ENCODE assay signal across 9 mouse cellular contexts in the genomic region with DNA sequence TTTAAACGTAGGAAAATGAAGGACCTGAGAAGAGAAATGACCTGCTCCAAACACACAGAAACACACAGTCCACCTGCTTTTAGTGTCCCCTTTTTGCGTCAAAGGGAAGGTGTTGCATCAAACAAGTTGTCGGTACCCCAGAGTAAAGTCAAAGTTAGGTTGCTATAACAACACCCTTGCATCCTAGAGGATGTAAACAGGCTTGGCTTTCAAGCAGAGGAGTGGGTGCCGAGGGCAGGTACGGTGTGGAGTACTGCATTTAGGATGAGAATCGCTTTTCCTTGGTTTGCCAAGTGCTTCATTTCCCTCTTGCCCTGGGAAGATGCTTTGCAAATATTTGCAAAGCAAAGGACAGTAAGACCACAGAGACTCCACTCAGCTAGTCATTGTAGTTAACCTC. TPM values are rescaled to one million over a fixed set of nuclear protein-coding genes. Genes with fewer than 3 reads are reported as not detected.
DNase-seq lines count a peak whose midpoint lies in the region; ATAC-seq and TF ChIP-seq lines count a peak whose summit lies in the region.
"Had no signal": no experiment of that assay in that cellular context is flagged by ENCODE, and none has a peak within 500 bp of the region (broad histone marks: within the 10 kb centered on the region; RNA-seq: fewer than 3 reads in every experiment).

No protein-coding gene starts in this region.

- intact Hi-C loops in left cerebral cortex, adult 2 months (cut with DNase I), result loop anchor here (2.0 kb wide), 1 partner anchor 43 kb away; no protein-coding TSS in a partner anchor

- 28% methylated on average over 6 of the region's 6 CpGs for WGBS in forebrain, embryonic 15.5 days
- WGBS in midbrain, embryonic 15.5 days, result 19% methylated on average over 6 of the region's 6 CpGs
- 46% methylated on average over 6 of the region's 6 CpGs for WGBS in liver, postnatal 0 days (ENCODE audit: insufficient replicate concordance)

- DNase-seq in CD4-positive, CD25-positive, alpha-beta regulatory T cell, adult 2 months (ENCODE audit: low read depth, low spot score), result peak; percentile 53
- no peak for DNase-seq in left cerebral cortex, adult 2 months (ENCODE audit: extremely low spot score in 1 of 2, low spot score in 2 of 2)
- no peak for DNase-seq in left cerebral cortex, adult 18-20 months (ENCODE audit: low spot score in 2 of 2)
- no peak for DNase-seq in retina, postnatal 1 day
- no peak for DNase-seq in liver, postnatal 0 days
- DNase-seq: layer of hippocampus, postnatal 36 days had no signal

- peak overlapping the region; percentile 24; the same call in 1 of the 2 replicates for H3K9ac ChIP-seq in forebrain, embryonic 15.5 days (replicated peaks)
- H3K9ac ChIP-seq in midbrain, embryonic 15.5 days, result peak overlapping the region; percentile 20; the same call in 1 of the 2 replicates
- no peak overlapping the region for H3K9ac ChIP-seq in liver, postnatal 0 days (replicated peaks)

- TF ChIP-seq CTCF in left cerebral cortex, adult 2 months (IDR thresholded peaks at IDR 0.05), result no peak
- TF ChIP-seq CTCF in liver, postnatal 0 days (IDR thresholded peaks at IDR 0.05; ENCODE audit: low read depth), result no peak

- H3K9me3 ChIP-seq in forebrain, embryonic 15.5 days, result no peaks in the 10 kb centered on the region
- H3K9me3 ChIP-seq in midbrain, embryonic 15.5 days, result no peaks in the 10 kb centered on the region
- no peaks in the 10 kb centered on the region for H3K9me3 ChIP-seq in liver, postnatal 0 days (ENCODE audit: low read length)

- ATAC-seq in CD4-positive, CD25-positive, alpha-beta regulatory T cell, adult 4 months, result no peak
- no peak for ATAC-seq in forebrain, embryonic 15.5 days (replicated peaks)
- no peak for ATAC-seq in midbrain, embryonic 15.5 days (replicated peaks)
- no peak for ATAC-seq in liver, postnatal 0 days

- no peak for TF ChIP-seq EP300 in liver, postnatal 0 days (IDR thresholded peaks at IDR 0.05; ENCODE audit: low read depth)

- H3K36me3 ChIP-seq in forebrain, embryonic 15.5 days, result no peaks in the 10 kb centered on the region
- no peaks in the 10 kb centered on the region for H3K36me3 ChIP-seq in midbrain, embryonic 15.5 days (replicated peaks)
- H3K36me3 ChIP-seq in liver, postnatal 0 days (replicated peaks; ENCODE audit: insufficient read depth, low read length), result no peaks in the 10 kb centered on the region

- peaks cover 56% of the 10 kb centered on the region for H3K4me1 ChIP-seq in forebrain, embryonic 15.5 days
- peaks cover 35% of the 10 kb centered on the region for H3K4me1 ChIP-seq in midbrain, embryonic 15.5 days
- H3K4me1 ChIP-seq in liver, postnatal 0 days (ENCODE audit: insufficient read depth), result peaks cover 12% of the 10 kb centered on the region

- peak overlapping the region; percentile 13; the same call in 1 of the 2 replicates for H3K4me3 ChIP-seq in left cerebral cortex, adult 2 months
- peak overlapping the region; percentile 79 for H3K4me3 ChIP-seq in forebrain, embryonic 15.5 days
- H3K4me3 ChIP-seq in midbrain, embryonic 15.5 days, result peak overlapping the region; percentile 13
- H3K4me3 ChIP-seq in liver, postnatal 0 days (ENCODE audit: low read depth, low read length), result no peak overlapping the region

- H3K4me2 ChIP-seq in forebrain, embryonic 15.5 days (replicated peaks), result peak overlapping the region; percentile 64
- peak overlapping the region; percentile 89 for H3K4me2 ChIP-seq in midbrain, embryonic 15.5 days
- no peak overlapping the region for H3K4me2 ChIP-seq in liver, postnatal 0 days (ENCODE audit: low read depth, low read length)

- no peaks in the 10 kb centered on the region for H3K27me3 ChIP-seq in forebrain, embryonic 15.5 days
- no peaks in the 10 kb centered on the region for H3K27me3 ChIP-seq in midbrain, embryonic 15.5 days (replicated peaks)
- peaks cover 7% of the 10 kb centered on the region; the same call in 1 of the 2 replicates for H3K27me3 ChIP-seq in liver, postnatal 0 days (ENCODE audit: insufficient read depth, low read length)

- H3K27ac ChIP-seq in left cerebral cortex, adult 2 months, result peak overlapping the region; percentile 15; the same call in 1 of the 2 replicates
- no peak overlapping the region for H3K27ac ChIP-seq in forebrain, embryonic 15.5 days (replicated peaks)
- H3K27ac ChIP-seq in midbrain, embryonic 15.5 days, result no peak overlapping the region
- H3K27ac ChIP-seq in liver, postnatal 0 days (ENCODE audit: low read depth), result no peak overlapping the region

RNA-seq across cellular contexts. Expression of a gene that starts 3.3 kb away (rescaled TPM):
- polyA plus RNA-seq in CD4-positive, CD25-positive, alpha-beta regulatory T cell, adult 4 months (2017; shearing (Covaris generic)), result 10 to 100 TPM; 70.1 to 99.5 TPM
- 10 to 100 TPM; 16.5 to 18.7 TPM for total RNA-seq in left cerebral cortex, adult 2 months (2021)
- total RNA-seq in left cerebral cortex, adult 18-20 months (2021), result 10 to 100 TPM; 16.2 to 17.6 TPM
- polyA plus RNA-seq in forebrain, embryonic 15.5 days (2015; fragmentation: Nextera tagmentation; extraction: Ambion mirVana), result 53.8 and 55.9 TPM in 2 replicates
- polyA plus RNA-seq in midbrain, embryonic 15.5 days (2015; fragmentation: Nextera tagmentation; extraction: Ambion mirVana), result 27.9 and 29.4 TPM in 2 replicates
- 17.1 and 17.3 TPM in 2 replicates for polyA plus RNA-seq in liver, postnatal 0 days (2015; fragmentation: Nextera tagmentation; extraction: Ambion mirVana)
